Mouse (Mus musculus): ENCODE measurements around the gene Hhat. TPM values are rescaled to one million over a fixed set of nuclear protein-coding genes. Genes with fewer than 3 reads are reported as not detected.

Gene Hhat
- total and polyA plus RNA-seq, 3 experiments = 0.39 to 1.0 TPM; not detected in 1

DNA sequence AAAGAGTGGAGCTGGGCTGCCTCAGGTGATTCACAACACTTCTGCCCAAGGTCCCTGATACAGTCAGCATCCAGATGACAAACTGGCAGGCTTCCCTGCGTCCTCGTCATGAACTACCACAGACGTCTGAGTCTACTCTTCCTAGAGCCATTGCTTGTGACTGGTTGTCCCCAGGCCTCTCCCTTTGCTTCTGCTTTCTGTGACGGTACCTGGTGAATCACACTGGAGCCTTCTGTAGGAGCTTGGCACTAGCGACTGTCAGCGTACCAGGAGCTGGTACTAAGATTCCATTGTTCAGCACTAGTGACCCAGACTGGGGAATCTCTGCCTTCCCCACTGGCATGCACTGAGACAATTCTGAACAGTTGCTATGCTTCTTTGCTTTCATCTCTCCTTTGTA is 297.9 kb downstream of the Hhat start:
- no peak overlapping the region for H3K27ac ChIP-seq (ENCODE audit: control insufficient read depth, low read depth, low read length)
- H3K4me1 ChIP-seq (ENCODE audit: control insufficient read depth in 1 of 2, insufficient read depth in 2 of 2, low read length in 2 of 2) = no peaks in the 10 kb centered on the region
- TF ChIP-seq USF2 (IDR thresholded peaks at IDR 0.05; ENCODE audit: borderline replicate concordance in 1 of 2, insufficient read depth in 1 of 2, low read depth in 1 of 2, low read length in 2 of 2) = no peak
- no peak for TF ChIP-seq TAL1 (IDR thresholded peaks at IDR 0.05; ENCODE audit: low read length)
- no peak for TF ChIP-seq RCOR1 (IDR thresholded peaks at IDR 0.05; ENCODE audit: low read depth, low read length)
- no peak for TF ChIP-seq KAT2A (conservative IDR thresholded peaks at IDR 0.05; ENCODE audit: low read depth, low read length)
- no peak for TF ChIP-seq MAX (IDR thresholded peaks at IDR 0.05; ENCODE audit: low read length)
- TF ChIP-seq NELFE (IDR thresholded peaks at IDR 0.05; ENCODE audit: low read depth, low read length) = no peak
- no peak for TF ChIP-seq GATA1 (IDR thresholded peaks at IDR 0.05; ENCODE audit: low read depth, low read length)
- TF ChIP-seq MAZ (IDR thresholded peaks at IDR 0.05; ENCODE audit: low read depth, low read length) = no peak
- no peak for TF ChIP-seq MAFK (IDR thresholded peaks at IDR 0.05; ENCODE audit: borderline replicate concordance, low read depth, low read length)
- TF ChIP-seq EP300 (IDR thresholded peaks at IDR 0.05; ENCODE audit: low read depth in 1 of 2, low read length in 2 of 2) = no peak
- TF ChIP-seq SIN3A (IDR thresholded peaks at IDR 0.05; ENCODE audit: low read length) = no peak
- no peak for TF ChIP-seq ZC3H11A (IDR thresholded peaks at IDR 0.05; ENCODE audit: low read depth, low read length)
- no peak for TF ChIP-seq MEF2A (IDR thresholded peaks at IDR 0.05; ENCODE audit: extremely low read depth, insufficient replicate concordance, low read depth, low read length, poor library complexity, severe bottlenecking)
- TF ChIP-seq CHD2 (IDR thresholded peaks at IDR 0.05; ENCODE audit: low read length) = no peak
- no peak for TF ChIP-seq SMC3 (IDR thresholded peaks at IDR 0.05; ENCODE audit: low read depth, low read length)
- no peak for TF ChIP-seq ELF1 (IDR thresholded peaks at IDR 0.05; ENCODE audit: low read depth, low read length)
- no peak overlapping the region for H3K4me3 ChIP-seq (ENCODE audit: control insufficient read depth in 1 of 2, insufficient read depth in 1 of 2, low read depth in 2 of 2, low read length in 2 of 2)
- H3K27me3 ChIP-seq (ENCODE audit: control insufficient read depth in 1 of 2, insufficient read depth in 2 of 2, low read length in 2 of 2) = no peaks in the 10 kb centered on the region
- no peaks in the 10 kb centered on the region for H3K9me3 ChIP-seq (replicated peaks; ENCODE audit: insufficient read depth, low read length)
- no peaks in the 10 kb centered on the region for H3K36me3 ChIP-seq (ENCODE audit: control insufficient read depth in 1 of 2, insufficient read depth in 2 of 2, low read length in 2 of 2)
- no peaks in the 10 kb centered on the region for H3K79me2 ChIP-seq (ENCODE audit: control insufficient read depth, insufficient read depth, low read length, poor library complexity)
- H3K9ac ChIP-seq (ENCODE audit: control insufficient read depth, low read depth, low read length, poor library complexity, severe bottlenecking) = no peak overlapping the region
- no peak for DNase-seq (ENCODE audit: low read depth, low spot score)

DNA sequence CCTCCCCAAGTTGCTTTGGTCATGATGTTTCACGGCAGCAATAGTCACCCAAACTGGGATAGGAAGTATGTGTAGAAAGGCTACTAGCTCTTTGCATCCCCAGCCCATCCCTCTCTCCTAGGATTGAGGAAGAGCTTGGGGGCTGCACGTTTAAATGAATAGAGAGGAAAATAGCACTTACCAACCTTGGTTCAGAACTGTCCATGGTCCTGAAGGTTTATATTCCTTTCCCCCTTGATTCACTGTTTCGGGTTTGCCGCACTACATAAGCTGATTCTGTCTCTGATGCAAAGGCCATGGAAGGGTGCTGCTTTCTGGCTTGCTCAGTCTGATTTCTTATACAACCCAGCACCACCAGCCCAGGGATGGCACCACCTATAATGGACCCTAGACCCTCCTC is 298.7 kb downstream of the Hhat start:
- TF ChIP-seq EP300 (IDR thresholded peaks at IDR 0.05; ENCODE audit: low read depth in 1 of 2, low read length in 2 of 2) (no peak), MYC (IDR thresholded peaks at IDR 0.05; ENCODE audit: low read depth, low read length) (no peak), KAT2A (conservative IDR thresholded peaks at IDR 0.05; ENCODE audit: low read depth, low read length) (no peak), TCF12 (IDR thresholded peaks at IDR 0.05; ENCODE audit: low read depth, low read length) (no peak), RAD21 (IDR thresholded peaks at IDR 0.05; ENCODE audit: low read depth, low read length) (no peak), MYB (IDR thresholded peaks at IDR 0.05; ENCODE audit: low read depth, low read length) (no peak)
- Histone ChIP-seq H3K36me3 (ENCODE audit: control insufficient read depth in 1 of 2, insufficient read depth in 2 of 2, low read length in 2 of 2) (no peaks in the 10 kb centered on the region), H3K9ac (ENCODE audit: control insufficient read depth, low read depth, low read length, poor library complexity, severe bottlenecking) (no peak overlapping the region), H3K27ac (ENCODE audit: control insufficient read depth, low read depth, low read length) (no peak overlapping the region), H3K9me3 (replicated peaks; ENCODE audit: insufficient read depth, low read length) (no peaks in the 10 kb centered on the region), H3K79me2 (ENCODE audit: control insufficient read depth, insufficient read depth, low read length, poor library complexity) (no peaks in the 10 kb centered on the region), H3K4me1 (ENCODE audit: control insufficient read depth in 1 of 2, insufficient read depth in 2 of 2, low read length in 2 of 2) (no peaks in the 10 kb centered on the region), H3K27me3 (ENCODE audit: control insufficient read depth in 1 of 2, insufficient read depth in 2 of 2, low read length in 2 of 2) (no peaks in the 10 kb centered on the region), H3K4me3 (ENCODE audit: control insufficient read depth in 1 of 2, insufficient read depth in 1 of 2, low read depth in 2 of 2, low read length in 2 of 2) (no peak overlapping the region)
- peak; percentile 56 for DNase-seq (ENCODE audit: low read depth, low spot score)

All from MEL (cell line).